Mouse (Mus musculus) testis, adult 2 months (tissue): Measurements from ENCODE around the gene Ltf.

Experiments
- CTCF ChIP-seq: fragments of 200-500 bp; IDR thresholded peaks from 2 replicates; pipeline ENCODE4 v1.5.1; 2012; ENCODE audit warnings: low read depth, mild to moderate bottlenecking, inconsistent platforms, low read length, moderate library complexity; ENCODE audit not compliant: control insufficient read depth, insufficient read depth, insufficient replicate concordance
- POLR2A ChIP-seq: fragments of 200-500 bp; IDR thresholded peaks from 2 replicates; pipeline ENCODE4 v1.6.1; 2012; ENCODE audit warnings: low read depth, mild to moderate bottlenecking, inconsistent platforms, low read length, moderate library complexity; ENCODE audit not compliant: control insufficient read depth

DNA sequence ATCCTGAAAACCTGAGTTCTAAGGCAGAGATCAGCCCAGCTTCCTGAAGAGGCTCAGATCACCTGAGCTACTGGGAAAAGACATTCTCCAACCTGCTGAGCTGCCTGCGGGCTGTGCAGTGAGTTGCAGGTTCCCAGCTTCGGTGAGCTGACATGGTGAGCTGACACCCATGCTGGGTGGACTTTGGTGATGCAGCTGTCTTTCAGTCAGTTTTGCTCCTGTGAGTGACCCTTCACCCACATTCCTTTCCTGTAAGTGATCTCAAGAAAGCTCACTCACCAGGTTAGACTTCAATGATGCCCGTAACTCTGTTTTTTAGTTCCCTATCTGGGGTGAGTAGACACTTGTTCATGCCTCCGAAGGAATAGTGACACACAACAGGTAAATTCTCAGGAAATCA, 66.3 kb downstream of the Ltf start:
- TF ChIP-seq POLR2A: no peak
- no peak for TF ChIP-seq CTCF
